Mouse (Mus musculus) left cerebral cortex, adult 11 months (tissue): Measurements from ENCODE around the gene Tmem198.
A peak's percentile ranks its signal among the peaks of the same experiment; 100 is the strongest.

ENCODE experiments used
- DNase-seq: peaks from one replicate; pipeline ENCODE4 v3.0.0; 2022; ENCODE audit warnings: low spot score

The Tmem198 gene

DNA sequence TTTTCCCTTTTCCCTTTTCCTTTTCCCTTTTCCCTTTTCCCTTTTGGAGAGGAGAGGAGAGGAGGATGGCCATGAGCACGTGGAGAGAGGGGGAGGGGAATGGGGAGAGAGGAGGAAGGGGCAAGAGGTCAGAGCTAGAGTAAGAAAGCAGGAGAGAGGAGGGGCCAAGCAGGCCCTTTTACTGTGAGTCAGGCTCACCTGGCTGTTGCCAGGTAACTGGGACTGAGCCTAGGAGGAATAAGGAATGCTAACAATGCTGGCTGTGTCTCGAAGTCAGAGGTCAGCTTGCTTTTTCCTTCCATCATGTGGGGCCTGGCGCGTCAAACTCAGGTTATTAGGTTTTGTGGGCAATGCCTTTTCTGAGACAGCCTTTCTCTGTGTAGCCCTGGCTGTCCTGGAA lies 38.7 kb downstream of the Tmem198 start:
- no peak for DNase-seq

DNA sequence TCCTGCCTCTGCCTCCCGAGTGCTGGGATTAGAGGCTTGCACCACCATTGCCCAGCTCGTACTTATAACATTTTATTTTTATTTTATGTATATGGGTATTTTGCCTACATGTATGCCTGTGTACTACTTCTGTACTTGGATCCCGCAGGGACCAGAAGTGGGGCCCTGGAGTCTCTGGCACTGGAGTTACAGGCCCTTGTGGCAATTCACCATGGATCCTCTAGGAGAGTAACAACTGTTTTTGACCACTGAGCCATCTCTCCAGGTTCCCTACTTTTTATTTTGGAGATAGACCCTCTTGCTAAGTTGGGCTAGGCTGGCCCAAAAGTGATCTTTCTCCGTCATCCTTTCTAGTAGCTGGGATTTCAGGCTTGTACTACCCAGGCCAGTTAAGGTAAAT lies 39.1 kb downstream of the Tmem198 start:
- DNase-seq, result no peak

DNA sequence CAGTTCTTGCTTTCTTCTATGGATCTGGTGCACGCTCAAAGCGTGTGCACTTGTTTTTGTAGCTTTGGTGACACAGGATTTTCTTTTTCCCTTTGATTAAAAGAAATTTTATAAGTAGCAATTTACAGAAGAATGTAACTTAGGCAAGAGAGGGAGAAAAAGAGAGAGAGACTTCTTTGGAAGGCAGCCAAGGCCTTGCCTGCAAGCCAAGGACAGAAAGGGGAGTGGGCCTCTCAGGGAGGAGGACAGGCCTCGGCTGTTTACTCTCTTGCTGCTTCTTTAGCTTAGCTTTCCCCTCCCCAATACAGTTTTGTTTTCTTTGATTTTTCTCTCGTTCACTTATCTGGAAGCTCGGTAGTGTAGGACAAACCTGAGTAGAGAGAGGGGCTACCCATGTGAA lies 40.2 kb downstream of the Tmem198 start:
- no peak for DNase-seq

DNA sequence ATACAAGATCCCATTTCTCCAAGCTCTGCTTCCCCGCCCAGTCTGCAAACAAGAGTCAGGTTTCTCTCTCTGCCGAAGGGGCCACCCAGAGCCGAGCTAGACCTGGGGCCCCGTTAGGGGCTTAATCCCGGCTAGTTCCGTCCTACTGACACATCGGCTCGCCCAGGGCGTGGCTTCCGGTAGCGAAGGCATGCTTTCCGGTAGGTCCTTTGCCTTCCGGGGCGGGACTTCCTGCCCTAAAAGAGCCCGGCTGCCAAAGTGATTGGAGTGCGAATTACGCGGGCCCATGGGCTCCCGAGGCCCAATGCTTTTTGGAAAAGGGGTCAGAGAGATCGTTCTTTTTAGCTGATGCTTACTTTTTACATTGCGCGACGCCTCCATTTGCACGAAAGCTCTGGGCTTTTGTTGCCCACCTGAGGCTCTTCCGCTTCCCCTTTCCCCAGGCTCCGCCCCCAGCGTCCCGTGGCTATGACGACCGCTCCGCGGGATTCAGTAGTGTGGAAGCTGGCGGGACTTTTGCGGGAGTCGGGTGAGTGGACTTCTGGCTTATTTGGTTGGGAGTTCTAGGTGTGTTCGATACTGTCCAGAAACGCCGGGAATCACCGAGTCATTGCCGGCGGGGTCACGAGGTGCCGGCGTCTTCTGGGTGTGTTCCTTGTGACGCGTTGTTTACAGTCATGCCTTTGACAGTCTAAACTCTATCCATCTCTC lies 42.1 kb downstream of the Tmem198 start, which contains the start of gene Stk11ip:
Stk11ip (plus strand) TSS at position 209 of the 711 bp plus-strand sequence.
- peak; percentile 89 for DNase-seq

DNA sequence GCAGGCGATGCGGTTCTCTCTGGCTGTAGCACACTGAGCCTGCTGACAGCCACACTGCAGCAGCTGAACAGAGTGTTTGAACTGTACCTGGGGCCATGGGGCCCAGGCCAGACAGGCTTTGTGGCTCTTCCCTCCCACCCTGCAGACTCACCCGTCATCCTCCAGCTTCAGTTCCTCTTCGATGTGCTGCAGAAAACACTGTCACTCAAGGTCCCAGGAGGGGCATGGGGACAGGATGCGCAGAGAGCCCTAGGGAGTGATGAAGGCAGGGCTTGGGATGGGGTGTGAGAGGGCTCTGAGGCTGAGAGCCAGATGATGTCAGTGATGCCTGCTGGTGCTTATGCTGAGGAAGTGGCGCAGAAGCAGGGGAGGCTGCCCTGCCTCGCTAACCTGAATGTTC lies 45.3 kb downstream of the Tmem198 start:
- DNase-seq, result no peak

DNA sequence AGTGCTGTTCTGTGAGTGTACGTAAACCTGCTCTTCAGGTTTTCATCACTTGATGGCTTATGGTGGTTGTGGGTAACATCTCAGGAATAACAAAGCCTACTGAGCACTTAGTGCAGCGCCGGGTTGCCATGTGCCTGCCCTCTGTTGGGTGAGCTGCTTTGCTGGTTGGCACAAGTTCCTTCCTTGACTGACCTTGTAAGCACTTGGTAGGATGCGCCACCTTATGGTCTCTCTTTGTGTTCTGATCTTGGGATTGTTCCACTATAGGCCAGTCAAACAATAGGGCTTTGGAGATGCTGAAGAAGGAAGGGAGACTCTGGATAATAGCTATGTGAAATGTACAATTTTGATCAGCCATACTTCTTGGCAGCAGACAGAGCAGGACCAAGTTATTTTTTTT lies 51.2 kb downstream of the Tmem198 start:
- DNase-seq, result no peak

DNA sequence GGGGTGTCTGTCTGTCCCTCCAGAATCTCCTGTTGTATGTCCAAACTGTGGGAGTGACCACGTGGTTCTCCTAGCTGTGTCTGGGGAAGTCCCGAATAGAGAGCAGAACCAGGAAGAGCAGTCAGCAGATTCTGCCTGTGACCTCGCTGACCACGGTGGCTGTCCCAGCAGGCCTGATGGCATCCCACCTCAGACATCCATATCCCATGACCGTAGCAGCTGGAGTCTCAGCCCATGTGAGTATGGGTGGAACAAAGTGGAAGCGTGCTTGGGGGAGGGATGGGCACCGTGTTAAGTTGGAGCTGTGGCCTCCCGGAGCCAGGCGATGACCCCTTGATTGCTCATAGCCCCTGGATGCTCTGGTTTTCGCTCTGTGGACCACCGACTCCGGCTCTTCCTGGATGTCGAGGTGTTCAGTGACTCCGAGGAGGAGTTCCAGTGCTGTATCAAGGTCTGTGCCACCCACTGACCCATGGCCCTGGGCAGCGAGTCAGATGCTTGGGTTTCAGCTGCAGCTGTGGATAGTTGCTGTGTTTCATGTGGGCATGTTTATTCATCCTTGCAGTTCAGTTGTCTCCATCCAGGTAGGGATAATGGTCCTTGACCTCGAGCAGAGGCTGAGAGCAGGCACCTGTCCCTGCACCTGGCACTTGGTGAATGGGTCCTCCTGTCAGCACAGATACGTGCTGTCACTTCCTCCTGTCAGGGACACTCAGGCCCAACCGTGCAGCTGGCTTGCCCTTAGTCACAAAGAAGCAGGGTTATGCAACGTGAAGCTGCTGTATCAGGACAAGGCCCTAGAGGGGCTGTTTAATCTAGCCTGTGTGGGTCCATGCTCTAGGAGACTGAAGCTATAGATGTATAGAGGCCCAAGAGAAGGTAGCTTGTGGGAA lies 53.2 kb downstream of the Tmem198 start:
- DNase-seq, result no peak

DNA sequence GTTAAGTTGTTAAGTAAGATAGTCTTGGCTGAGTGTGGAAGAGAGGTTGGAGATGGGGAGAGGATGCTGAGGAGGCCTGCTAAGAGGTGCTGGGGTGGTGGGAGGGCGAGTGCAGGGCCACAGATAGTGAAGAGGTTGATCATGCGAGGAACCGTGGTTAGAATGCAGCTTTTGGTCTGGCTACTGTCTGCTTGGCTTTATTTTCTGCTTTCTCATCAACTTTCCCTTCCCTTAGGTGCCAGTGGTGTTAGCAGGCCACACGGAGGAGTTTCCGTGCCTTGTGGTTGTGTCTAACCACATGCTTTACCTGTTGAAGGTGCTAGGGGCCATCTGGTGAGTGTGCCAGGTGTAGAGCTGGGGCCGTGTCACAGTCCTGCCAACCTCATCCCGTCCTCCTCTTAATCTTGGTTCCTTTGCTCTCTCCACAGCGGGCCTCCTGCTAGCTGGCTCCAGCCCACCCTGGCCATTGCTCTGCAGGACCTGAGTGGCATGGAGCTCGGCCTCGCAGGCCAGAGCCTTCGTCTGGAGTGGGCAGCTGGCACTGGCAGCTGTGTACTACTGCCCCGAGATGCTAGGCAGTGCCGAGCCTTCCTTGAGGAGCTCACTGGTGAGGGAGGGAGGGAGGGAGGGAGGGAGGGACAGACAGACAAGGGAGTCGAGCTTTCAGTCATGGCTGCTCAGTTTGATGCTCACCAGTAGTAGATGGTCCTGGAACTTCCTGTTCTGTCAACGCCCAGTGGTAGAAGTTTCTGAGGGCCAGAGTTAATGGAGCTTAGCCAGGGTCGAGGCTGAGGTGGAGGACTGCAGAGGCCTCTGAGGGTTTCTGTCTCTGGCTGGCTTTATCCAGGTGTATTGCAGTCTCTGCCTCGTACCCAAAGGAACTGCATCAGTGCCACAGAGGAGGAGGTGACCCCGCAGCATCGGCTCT lies 54.3 kb downstream of the Tmem198 start:
- no peak for DNase-seq
